Mouse (Mus musculus) CD8-positive naive resting alpha-beta T cell, adult 2 months (primary cell): ENCODE results near the gene Gpc6.

Experiments used
- DNase-seq, 2 experiments: peaks; one replicate each; pipeline ENCODE4 v3.0.0; 2022; ENCODE audit warnings: low read depth in 2 of 2, low spot score in 2 of 2

Gpc6 gene

GRCm38 (mm10) chr14:117061078-117061477 lies 136.0 kb downstream of the Gpc6 start:
- no peak for DNase-seq

- DNase-seq = no peak
These were observed 136.4 kb downstream of the Gpc6 start for GRCm38 (mm10) chr14:117061527-117061926.

GRCm38 (mm10) chr14:117068179-117068578 lies 143.1 kb downstream of the Gpc6 start:
- no peak for DNase-seq

DNA sequence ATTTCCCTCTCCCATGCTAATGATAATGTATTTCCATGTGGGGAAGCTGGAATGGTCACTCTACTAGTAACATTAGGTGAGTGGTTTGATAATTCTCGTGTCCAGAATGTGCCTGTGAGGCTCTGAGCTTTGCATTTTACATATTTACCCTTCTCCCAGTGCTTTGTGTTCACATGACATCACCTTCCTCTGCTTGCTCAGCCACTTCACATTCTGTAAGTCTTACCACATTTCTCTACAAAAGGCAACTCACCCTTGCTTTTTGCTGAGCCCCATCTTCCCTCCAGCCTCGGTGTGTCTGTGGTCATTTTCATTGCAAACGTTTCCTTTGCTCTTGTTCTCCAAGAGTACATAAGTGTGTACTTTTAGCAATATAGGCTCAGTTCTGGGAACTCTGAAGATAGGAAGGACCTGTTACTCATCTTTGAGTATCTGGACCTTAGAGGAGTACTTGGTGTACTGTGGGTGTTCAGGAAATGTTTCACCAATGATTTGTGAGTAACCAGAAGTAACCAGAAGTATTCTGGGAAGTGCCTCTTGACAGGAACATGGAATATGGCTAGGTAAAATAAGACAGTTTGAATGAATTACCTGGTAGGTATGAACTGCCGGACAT lies 145.5 kb downstream of the Gpc6 start:
- no peak for DNase-seq

- DNase-seq = no peak
These were observed 168.5 kb downstream of the Gpc6 start for GRCm38 (mm10) chr14:117093586-117093985.

GRCm38 (mm10) chr14:117106900-117107299 lies 181.8 kb downstream of the Gpc6 start:
- no peak for DNase-seq

- DNase-seq = no peak
These were observed 188.0 kb downstream of the Gpc6 start for GRCm38 (mm10) chr14:117113153-117113552.

DNA sequence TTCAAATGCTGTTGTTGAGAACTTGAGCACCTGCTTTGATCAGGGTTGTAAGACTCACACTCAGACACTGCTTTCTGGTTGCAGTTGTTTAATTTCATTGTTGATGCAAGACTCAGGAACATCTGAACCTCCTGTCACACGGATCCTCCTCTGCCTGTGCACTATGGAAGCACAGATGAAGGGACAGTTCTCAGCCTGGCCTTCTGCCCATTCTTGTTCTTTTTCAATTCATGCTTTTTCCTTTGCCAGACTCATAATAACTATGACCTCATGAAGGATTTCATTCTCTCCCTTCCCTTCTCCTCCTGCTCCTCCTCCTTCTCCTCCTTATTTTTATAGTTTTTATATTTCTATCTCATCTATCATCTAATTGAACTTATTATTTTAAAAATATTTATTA lies 196.9 kb downstream of the Gpc6 start:
- no peak for DNase-seq

DNA sequence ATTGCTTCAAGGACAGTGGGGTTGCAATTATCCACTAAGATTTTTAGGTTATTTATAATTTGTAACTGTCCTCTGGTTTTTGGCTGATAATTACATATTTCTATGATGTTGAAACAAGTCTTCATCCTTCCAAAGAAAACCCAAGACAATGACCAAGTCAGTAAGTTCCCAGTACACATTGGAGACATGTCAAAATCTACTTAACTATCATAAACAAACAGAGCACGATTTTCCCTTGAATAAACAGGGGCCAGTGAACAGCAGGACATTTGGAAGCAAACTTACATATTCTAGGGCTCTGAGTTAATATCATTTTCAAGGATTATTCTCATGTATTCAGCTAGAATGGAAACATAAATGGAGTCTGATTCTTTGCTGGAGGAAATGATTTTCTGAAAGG lies 205.2 kb downstream of the Gpc6 start:
- no peak for DNase-seq

DNA sequence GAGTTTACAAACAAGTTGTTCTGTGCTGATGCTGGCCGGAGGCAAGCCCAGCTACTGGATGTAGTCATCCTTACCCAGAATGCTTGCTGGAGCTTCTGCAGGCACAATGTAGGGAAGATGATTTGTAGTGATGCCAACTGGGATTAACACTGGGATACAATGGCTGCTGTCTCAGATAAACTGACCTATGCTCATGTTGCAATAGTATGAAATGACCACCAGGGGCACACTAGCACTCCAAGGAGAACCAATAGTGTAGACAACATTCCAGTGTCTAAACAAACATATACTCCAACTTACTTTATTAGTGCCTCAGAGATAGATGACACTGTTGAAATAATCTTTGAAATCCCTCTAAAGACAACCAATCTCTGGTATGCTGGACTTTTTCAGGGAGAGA lies 206.2 kb downstream of the Gpc6 start:
- no peak for DNase-seq

- no peak for DNase-seq
These were observed 216.1 kb downstream of the Gpc6 start for GRCm38 (mm10) chr14:117141077-117141848.

- no peak for DNase-seq
These were observed 221.0 kb downstream of the Gpc6 start for GRCm38 (mm10) chr14:117146089-117146488.

GRCm38 (mm10) chr14:117146665-117147064 lies 221.6 kb downstream of the Gpc6 start:
- DNase-seq = no peak

- DNase-seq = no peak
These were observed 226.5 kb downstream of the Gpc6 start for GRCm38 (mm10) chr14:117151621-117152020.

DNA sequence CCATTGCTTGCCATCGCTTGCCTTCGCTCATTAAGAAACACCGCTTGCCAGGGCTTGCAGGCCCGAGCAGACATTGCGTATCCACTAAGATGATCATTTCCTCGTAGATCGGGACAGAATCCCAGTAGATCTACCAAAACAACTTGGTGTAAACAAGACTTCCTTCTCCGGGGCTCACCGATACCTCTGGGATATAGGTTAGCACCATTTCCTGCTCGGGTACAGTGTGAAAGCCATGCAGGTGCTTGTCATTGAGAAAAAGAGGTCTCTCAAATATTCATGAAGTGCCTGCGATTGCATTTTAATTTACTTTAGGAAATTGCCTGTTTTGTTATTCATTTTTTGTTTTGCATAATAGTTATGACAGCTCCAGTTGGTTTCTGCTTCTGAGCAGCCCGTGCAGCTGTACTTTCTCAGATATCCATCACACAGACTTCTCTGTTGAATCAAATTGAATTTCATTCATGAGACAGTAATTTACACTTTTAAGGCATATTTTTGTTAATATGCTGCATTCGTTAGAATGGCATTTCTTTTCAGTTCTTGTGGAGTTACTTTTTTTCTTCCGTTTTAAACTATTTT lies 230.9 kb downstream of the Gpc6 start:
- DNase-seq = no peak

GRCm38 (mm10) chr14:117157426-117157825 lies 232.3 kb downstream of the Gpc6 start:
- no peak for DNase-seq

GRCm38 (mm10) chr14:117166350-117166749 lies 241.2 kb downstream of the Gpc6 start:
- DNase-seq = no peak

DNA sequence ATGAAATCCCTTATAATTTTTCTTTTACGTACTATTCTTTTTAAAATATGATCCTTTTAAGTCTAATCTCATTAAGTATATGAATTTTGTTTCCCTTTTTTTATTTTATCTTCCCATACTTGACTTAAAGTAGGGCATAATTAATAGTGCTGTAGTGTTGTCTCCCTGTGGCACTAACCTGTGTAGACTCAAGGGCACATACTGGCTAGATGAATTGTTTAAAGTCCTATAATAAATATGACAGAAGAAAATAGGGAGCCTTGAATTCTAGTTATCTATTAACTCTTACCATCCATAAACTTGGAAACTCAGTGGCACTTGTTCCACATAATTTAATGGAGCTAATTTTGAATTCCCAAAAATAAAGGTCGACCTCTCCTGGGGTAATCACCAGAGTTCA lies 268.2 kb downstream of the Gpc6 start:
- DNase-seq = no peak

DNA sequence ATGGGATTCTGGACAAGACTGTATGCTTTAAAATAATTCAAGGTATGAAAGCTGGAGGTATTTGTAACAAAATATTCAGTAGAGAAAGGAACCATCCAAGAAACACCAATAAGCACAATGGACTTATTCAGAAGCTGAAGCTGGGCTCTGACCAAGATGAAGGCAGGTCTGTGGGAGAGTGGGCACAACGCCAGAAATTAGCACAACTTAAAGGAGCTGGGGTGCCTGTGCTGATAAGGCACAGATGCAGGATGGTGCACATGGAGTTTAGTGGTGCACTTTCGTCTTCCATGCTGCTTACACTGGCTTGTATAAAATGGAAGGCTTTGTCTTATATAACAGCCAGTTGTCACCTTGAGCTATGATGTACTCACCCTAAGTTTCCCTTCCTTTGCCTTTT lies 276.9 kb downstream of the Gpc6 start:
- DNase-seq = no peak

DNA sequence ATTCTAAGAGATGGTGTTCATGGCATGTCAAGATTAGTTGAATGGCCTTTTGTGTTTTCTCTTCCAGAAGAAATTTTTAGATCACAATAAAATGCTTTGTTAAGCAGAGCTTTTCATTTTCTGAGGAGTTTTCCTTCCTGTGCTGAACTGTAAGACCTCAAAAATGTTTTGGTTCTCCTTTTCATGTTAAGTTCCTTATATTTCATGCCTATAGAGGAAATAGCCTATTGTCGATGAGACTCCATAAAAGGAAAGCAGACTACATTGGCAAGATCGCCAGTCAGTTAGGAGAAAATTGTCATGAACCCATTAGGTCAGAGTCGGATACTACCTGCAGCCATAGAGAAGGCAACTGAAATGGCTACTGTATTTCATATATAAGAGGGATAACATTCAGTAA lies 278.8 kb downstream of the Gpc6 start:
- DNase-seq = no peak

DNA sequence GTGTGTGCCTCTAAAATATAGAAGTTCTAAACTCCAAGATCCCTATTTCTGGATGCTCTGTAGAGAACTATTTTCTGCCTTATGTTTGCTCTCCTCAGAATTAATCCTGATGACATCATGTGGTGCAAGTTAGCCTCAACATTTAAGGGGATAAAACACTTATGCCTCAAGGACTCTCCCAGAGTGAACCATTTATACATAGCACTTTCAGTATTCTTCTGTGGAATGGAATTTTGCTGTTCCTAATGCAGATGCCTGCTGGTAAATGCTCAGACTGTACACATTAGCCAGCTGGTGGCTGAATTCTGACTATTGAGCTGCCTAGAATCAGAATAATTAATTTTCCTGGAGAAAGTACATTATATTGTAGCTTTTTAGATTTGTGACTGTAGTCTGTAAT lies 289.3 kb downstream of the Gpc6 start:
- no peak for DNase-seq

DNA sequence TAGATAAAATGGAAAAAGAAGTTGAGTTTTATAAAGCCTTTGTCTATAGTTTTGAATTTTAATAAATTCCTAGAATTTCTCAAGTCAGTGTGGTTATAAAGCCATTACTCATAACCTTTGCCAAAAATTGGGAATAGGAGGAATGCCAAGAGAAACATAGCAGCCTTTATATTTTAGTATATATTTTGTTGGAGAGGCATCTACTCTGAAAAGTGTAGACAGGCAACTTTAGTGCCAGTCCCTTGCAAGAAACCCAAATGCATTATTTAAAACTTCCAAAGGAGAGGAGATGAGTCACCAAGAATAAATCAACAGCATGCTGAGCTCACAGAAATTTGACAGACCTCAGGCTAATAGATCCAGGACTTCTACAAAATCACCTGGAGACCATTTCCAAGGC lies 301.8 kb downstream of the Gpc6 start:
- no peak for DNase-seq

GRCm38 (mm10) chr14:117230476-117230875 lies 305.4 kb downstream of the Gpc6 start:
- no peak for DNase-seq
